Mouse (Mus musculus) T-helper 2 cell (primary cell): Measurements from ENCODE around the gene Fbxo28.
"Not testable (repeated sequence)": the region's sequence is repeated elsewhere in the genome, so short reads cannot be mapped to it uniquely, and the experiment has no call there.

Experiments used
- in situ Hi-C: fragments of 300-600 bp; cut with MboI, MseI; formaldehyde crosslinking; loops from one replicate; pipeline ENCODE4 v1.15.1; 2025; ENCODE audit warnings: high pct_unique_total_duplicates

Fbxo28 gene

GRCm38 (mm10) chr1:182341993-182342392, 564 bp upstream of the Fbxo28 start:
- in situ Hi-C loops: no loop called here

DNA sequence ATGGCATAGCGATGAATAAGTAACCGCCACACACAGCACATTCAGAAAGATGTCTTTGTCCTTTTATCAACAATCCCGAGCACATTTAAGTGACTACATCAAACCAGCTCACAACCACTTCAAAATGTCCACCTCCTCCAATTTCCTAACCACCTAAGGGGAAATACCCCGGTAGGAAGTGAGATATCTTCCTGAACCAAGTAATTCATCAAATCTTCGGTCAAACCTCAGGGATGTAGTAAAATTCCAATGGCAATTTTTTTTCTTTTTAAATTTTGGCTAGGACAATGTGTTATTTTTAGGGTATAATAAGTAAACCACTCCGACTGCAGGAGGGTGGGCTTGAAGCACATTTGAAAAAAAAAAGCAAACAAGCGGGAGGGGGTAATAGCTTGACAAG, 1.1 kb downstream of the Fbxo28 start:
- in situ Hi-C loops: no loop called here

DNA sequence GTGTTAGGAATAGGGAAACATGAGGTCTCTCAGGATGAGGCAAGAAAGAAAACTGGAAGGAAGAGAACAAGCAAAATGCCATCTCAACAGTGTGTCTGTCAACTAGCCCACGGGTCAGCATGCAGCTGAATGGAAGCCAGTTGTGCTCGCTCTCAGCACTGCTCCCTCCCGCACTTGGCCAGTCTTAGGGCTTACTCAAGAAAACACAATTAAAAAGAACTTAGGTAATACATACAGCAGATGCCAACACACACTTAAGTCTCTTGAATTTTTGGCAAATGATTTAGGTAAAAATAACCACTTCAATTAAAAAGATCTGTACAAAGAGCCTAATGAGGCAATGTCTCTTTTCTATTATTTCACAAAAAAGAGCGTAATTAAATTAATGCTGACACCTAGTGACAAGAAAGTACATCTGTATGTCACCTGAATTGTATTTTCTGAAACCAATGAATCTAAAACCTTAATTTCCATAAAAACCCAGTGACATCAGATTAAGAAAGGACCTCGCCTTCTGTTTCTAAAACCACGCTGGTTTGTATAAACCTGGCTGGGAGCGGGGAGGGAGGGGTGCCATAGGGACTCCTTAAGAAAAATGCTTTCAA, 2.4 kb downstream of the Fbxo28 start:
- in situ Hi-C loops: no loop called here

DNA sequence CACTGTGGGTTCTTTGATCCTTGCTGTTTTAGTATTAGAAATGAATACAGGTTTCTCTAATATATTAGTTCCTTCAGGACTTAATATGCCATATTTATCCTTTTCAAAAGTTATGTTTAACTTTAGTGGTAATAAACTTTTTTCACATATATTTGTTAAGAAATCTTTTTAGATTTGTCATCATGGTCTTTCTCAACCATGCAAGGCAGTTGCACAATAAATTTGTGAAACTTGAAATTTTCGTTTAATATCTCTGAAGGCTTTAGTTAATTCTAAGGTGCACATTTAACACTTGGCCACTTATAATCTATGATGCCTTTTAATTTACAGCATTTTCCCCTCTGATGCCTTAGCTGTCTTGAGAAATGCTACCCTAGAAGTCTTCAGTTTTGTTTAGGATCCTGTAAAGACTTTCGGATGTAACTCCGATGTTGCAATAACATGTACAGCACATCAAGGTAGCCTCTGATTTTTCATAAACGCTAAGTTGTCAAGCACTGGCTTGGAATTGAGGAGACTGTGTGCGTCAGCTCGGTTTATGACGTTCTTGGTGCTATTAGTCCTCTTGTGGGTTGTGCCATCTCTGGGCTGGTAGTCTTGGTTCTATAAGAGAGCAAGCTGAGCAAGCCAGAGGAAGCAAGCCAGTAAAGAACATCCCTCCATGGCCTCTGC, 7.5 kb downstream of the Fbxo28 start:
- in situ Hi-C loops: no loop called here

DNA sequence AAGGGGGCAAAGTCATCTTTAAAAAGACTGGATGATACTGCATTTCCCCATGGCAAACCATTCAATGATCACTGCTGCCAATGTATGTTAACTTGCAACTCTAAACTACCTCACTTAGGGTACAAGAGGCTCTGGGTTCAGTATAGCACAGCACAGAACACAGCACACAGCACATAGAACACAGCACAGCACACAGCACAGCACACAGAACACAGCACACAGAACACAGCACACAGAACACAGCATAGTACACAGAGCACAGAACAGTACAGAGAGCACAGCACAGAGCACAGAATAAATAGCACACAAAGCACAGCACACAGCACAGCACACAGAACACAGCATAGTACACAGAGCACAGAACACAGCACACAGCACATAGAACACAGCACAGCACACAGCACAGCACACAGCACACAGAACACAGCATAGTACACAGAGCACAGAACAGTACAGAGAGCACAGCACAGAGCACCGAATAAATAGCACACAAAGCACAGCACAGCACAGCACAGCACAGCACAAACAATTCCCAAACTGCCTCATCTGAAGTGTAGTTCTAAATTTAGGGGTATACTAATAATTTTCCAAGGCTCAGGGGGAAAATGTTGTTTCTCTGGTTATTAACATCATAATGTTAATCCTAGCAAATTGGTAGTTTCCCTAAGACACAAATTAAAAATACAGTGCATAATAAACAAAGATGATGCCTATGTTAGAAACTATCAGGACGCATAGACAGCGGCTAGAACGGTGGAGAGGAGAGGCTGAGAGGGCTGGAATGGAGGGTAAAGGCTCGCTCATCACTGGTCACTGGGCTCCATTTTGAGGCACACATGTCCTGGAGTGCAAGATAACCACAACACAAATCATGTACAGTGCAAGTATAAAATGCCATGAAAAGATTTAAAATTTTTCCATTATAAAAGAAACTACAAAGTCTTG, 9.1 kb downstream of the Fbxo28 start:
- in situ Hi-C loops: no loop called here

- in situ Hi-C loops: no loop called here
Measured at GRCm38 (mm10) chr1:182325919-182326318, 15.5 kb downstream of the Fbxo28 start.

DNA sequence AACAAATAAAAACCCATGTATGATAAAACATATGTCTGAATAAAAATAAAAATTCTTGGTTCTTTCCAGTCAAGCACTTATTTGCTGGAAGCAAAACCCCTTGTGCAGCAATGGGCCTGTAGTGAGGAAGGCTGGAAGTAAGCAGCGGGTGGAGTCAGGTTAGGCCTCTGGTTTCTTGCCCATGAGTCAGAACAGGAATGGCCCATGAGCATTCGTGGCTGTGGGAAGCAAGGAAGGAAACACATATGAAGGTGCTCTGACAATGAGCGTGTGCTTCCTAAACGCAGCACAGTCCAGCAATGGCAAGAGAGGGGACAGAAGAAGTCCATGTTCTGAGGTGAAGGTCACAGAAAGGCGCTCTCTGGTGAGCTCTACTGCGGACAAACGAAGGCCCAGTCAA, 16.9 kb downstream of the Fbxo28 start:
- in situ Hi-C loops: no loop called here

- in situ Hi-C loops: no loop called here
Measured at GRCm38 (mm10) chr1:182323139-182323538, 18.3 kb downstream of the Fbxo28 start.

- in situ Hi-C loops: no loop called here
Measured at GRCm38 (mm10) chr1:182314201-182314600, 27.2 kb downstream of the Fbxo28 start.

DNA sequence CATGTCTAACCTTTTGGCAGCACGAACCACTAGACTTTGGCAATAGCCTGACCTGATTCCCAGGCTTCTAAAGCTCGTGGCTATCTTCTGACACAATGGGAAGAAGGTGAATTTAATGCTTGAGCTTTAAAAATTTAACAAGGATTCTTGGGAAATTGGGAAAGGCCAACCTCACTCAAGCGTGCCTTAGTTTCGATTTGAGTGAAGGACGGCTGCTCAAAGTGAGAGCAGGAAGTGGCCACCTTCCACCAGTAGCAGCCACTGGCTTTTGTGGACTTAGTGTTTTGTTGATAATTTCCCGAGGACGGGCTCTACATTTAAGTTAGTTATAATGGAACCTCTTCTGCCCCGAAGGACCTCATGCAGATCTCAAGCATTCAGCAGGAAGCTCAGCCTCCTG, 28.2 kb downstream of the Fbxo28 start:
- in situ Hi-C loops: no loop called here

DNA sequence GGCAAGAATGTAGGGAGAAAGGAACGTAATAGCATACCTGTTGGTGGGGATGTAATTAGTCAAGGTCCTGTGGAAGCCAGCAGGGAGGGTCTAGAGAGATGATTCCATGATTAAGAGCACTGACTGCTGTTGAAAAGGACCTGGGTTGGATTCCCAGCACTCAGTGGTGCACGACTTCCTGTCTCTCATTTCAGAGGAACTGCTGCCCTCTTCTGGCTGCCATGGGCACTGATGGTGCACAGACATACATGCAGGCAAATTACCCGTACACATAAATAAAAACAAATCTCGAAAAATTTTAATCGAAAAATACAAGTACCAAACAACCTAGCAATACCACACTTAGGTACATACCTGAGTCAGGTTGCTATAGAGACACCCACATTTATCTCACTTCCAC, 30.1 kb downstream of the Fbxo28 start:
- in situ Hi-C loops: no loop called here

DNA sequence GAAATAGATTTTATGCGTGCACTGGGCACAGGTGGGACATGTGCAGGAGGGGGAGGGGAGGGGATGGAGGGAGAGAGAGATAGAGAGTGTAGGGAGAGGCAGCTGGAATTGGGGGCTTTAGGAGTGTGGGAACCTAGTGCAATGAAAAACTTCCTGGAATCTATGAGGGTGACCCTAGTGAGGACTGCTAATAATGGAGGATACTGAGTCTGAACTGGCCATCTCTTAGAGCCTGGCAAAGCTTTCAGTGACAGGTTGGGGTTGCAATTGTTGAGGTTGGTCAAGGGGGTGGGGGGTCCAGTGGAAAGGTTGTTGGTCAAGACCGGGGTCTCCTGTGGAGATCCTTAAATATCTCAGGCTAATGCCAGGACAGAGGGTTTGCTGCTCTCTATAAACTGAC, 31.1 kb downstream of the Fbxo28 start:
- in situ Hi-C loops: no loop called here

DNA sequence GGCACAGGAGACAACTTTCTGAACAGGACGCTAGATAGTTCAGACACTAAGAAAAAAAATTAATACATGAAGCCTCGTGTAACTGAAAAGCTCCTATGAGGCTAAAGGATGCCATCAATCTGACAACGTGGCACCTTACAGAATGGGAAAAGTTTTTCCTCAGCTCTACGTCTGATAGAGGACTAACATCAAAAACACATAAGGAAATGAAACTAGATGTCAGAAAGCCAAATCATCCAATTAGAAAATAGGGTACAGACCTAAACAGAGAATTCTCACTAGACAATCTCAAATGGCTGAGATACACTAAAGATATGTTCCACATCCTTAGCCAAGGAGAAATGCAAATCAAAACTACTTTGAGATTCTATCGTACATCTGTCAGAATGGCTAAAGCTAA, 32.0 kb downstream of the Fbxo28 start:
- in situ Hi-C loops: loop anchor here (10.0 kb wide), 1 partner anchor 155 kb away; no protein-coding TSS in a partner anchor

DNA sequence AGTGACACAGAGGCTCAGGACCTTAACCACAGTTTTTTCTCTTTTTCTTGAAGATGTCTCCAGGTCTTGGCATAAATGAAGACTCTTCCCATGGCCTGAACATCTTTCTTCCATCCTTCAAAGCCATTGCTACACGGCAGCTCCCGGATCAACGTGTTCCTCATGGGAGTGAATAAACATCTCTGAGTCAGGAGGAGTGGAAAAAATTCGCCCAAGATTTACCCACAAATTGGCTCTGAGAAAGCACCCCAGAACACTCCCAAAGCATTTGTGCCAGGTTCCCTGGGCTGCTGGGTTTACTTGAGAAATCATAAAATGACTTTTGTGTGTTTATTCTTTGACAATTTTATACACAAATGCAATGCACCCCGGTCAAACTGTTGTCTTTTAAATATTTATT, 38.5 kb downstream of the Fbxo28 start:
- in situ Hi-C loops: loop anchor here (10.0 kb wide), 1 partner anchor 148 kb away; no protein-coding TSS in a partner anchor

- in situ Hi-C loops: loop anchor here (10.0 kb wide), 1 partner anchor 148 kb away; no protein-coding TSS in a partner anchor
Measured at GRCm38 (mm10) chr1:182302176-182302870, 39.1 kb downstream of the Fbxo28 start.

DNA sequence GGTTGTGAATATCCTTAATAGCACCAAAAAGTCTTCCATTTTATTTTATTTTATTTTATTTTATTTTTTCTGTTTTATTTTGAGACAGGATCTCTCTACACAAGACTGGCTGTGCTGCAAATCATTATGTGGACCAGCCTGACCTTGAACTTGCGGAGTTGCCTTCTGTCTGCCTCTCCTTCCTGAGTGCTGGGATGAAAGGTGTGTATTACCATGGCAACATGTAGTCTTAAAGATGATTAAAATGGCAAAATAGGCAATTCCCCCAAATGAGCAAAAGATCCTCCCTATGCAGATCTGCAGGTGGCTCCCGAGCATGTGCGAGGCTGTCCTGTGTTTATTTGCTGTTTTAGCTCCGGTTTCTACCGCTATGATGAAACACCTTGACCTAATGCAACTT, 43.6 kb downstream of the Fbxo28 start:
- in situ Hi-C loops: no loop called here

DNA sequence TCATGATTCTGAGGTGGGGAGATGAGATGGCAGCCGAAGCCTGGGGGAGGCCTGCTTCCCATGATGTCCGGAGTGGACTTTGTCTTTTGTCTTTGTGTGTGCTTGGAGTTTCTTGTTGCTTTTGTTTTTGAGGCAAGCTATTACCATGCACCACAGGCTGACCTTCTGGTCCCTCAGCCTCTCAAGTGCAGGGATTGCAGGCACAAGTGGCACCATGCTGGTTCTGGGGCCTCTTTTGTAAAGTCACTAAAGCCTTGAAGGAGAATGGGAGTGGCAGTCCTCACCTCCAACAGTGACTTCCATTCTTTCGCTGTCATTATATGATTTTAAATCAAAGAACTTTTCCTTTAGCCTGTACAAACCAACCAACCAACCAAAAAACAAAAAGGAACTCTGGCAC, 44.2 kb downstream of the Fbxo28 start:
- in situ Hi-C loops: no loop called here

DNA sequence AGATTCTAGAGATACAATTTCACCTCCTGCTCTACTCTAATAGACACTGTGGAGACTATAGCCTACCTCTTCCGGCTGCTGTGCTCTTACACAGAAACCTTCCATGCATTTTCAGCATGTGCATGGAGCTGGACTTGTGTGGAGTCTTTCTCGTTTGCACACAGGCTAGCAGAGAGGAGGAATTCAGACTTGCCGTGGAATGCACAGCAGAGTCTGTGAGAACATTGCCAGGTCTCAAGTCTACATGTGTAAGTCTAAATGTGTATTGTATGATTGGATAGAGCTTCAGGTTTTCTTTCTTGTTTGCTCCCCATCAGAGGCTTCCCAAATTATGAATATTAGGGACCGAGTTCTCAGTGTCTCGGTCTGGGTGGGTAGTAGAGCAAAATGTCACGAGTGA, 44.6 kb downstream of the Fbxo28 start:
- in situ Hi-C loops: no loop called here

GRCm38 (mm10) chr1:182296141-182296540, 45.3 kb downstream of the Fbxo28 start:
- in situ Hi-C loops: no loop called here

DNA sequence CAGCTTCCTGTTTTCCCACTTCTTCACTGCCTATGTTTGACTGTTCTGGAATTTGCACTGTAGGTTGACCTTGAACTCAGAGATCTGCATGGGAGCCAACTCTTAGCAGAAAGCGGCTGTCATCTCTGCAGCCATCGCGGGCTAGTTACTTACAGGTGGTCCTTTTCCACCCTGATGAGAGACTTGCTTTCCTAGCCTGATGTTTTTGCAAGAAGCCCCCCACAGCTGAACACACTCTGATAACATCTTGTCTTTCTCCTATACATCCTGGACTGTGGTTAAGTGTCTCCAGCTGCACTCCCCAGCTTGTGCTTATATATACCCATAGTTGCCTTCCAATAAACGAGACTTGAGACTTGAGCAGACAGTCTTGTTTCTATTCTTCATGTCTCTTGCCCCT, 49.1 kb downstream of the Fbxo28 start:
- in situ Hi-C loops: no loop called here

- in situ Hi-C loops: not testable (repeated sequence)
Measured at GRCm38 (mm10) chr1:182290741-182291140, 50.7 kb downstream of the Fbxo28 start.

- in situ Hi-C loops: loop anchor here (10.0 kb wide), 1 partner anchor 235 kb away; no protein-coding TSS in a partner anchor
Measured at GRCm38 (mm10) chr1:182289781-182290180, 51.6 kb downstream of the Fbxo28 start.
